Mouse (Mus musculus) spleen, adult 2 months (tissue): Measurements from ENCODE around the gene Syne3.

ENCODE experiments used
- CTCF ChIP-seq: fragments of 200-500 bp; IDR thresholded peaks from 2 replicates; pipeline ENCODE4 v1.5.1; 2011; ENCODE audit warnings: mild to moderate bottlenecking, inconsistent platforms; ENCODE audit not compliant: insufficient read depth, insufficient read length, insufficient replicate concordance; ENCODE audit errors: extremely low read depth
- POLR2A ChIP-seq: fragments of 200-500 bp; IDR thresholded peaks from 2 replicates; pipeline ENCODE4 v1.6.1; 2011; ENCODE audit warnings: low read depth, low read length, inconsistent platforms

DNA sequence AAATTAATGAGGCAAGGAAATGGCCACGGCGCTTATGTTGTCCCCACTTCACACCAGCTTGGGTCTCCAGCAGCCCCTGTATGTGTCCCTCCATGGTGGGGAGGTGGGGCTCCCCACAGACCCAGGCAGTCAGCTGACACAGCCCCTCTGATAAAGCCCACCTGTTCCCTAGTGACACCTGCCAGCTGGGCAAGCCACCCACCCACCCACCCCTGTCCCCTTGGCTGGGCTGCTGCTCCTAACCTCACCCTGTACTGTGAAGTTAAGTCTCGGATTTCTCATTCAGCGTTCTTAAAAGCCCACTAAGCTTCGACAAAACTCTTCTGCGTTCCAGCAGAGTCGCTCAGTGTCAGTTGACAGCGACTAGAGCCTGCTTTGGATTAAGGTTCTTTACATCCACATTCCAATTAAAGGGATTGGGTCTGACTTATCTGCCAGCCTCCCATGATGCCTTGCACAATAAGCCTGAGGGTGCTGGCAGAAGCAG, 33.2 kb downstream of the Syne3 start:
- TF ChIP-seq CTCF: no peak
- no peak for TF ChIP-seq POLR2A
